Mouse (Mus musculus): ENCODE measurements at regions not wholly inside any gene's neighbourhood (a gene's known extent, or its start where the extent isn't known, plus 50 kb on each side); places are given as distances from the start of the nearest gene placed in this dataset.

DNA sequence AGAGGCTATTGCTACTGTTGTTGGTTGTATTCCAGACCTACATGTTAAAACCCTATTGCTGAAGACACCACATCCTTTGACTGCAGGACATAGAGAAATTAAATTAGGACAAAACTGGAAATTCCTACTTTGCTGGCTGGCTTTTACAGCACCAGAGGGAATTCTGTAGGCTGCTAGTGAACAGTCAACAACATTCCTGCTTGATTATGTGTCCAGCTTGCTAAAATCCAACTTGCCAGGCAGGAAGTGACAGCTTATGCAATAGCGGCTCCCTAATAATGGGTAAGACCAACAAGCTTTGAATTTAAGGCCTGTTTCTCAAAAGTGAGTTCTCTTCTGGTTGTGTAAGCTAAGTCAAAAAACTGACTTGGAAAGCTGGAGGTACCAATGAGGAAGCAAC is 437.2 kb upstream of the Klf6 start:
- Histone ChIP-seq H3K36me3 (no peaks in the 10 kb centered on the region), H3K9me3 (no peaks in the 10 kb centered on the region), H3K4me1 (no peaks in the 10 kb centered on the region), H3K4me3 (replicated peaks) (no peak overlapping the region), H3K9ac (no peak overlapping the region), H3K27me3 (replicated peaks) (no peaks in the 10 kb centered on the region), H3K27ac (no peak overlapping the region), H3K4me2 (no peak overlapping the region)
- 51% methylated on average over 1 of the region's 1 CpGs for WGBS
- ATAC-seq (ENCODE audit: insufficient read depth, low FRiP score, low read depth): no peak

DNA sequence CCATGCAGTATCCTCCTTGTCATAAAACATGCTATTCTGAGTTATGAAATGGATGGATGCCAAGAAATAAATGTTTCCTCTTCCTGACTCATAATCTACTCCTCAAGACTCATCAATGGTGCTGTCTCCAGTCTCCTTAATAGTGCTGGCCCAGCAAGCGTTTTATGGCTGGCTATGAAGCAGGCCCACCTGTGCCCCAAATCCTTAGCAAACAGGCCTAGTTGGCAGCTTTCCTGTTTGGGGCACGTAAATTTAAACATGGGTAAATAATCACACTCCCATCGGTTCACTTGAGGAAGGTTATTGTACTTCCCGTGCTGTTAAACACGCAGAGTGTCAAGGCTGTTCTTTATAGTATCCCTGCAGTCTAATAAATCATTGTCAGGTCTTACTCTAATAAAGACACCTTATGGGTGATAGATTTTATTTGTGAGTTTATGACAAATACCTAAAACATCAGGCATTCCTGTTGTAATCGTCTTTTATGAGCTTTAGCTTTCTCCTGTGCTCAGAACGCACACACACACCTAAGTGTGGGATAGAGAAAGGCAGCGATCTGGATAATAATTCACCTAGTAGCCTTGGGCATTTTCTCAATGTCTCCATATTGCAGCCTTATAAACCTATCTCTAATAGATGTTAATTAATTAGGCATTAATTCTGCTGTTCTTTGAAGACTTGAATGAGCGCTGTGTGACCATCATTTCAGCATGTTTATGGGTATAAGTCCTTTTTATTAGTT is 435.6 kb upstream of the Klf6 start:
- Histone ChIP-seq H3K9ac (no peak overlapping the region), H3K4me1 (no peaks in the 10 kb centered on the region), H3K36me3 (no peaks in the 10 kb centered on the region), H3K4me2 (no peak overlapping the region), H3K4me3 (replicated peaks) (no peak overlapping the region), H3K27ac (no peak overlapping the region), H3K27me3 (replicated peaks) (no peaks in the 10 kb centered on the region), H3K9me3 (no peaks in the 10 kb centered on the region)
- WGBS: 58% methylated on average over 9 of the region's 9 CpGs
- ATAC-seq (ENCODE audit: insufficient read depth, low FRiP score, low read depth): no peak; the same call in 1 of the 2 replicates

- WGBS: 43% methylated on average over 1 of the region's 1 CpGs
- Histone ChIP-seq H3K4me2 (no peak overlapping the region), H3K9me3 (no peaks in the 10 kb centered on the region), H3K4me1 (no peaks in the 10 kb centered on the region), H3K27me3 (replicated peaks) (no peaks in the 10 kb centered on the region), H3K4me3 (replicated peaks) (no peak overlapping the region), H3K36me3 (no peaks in the 10 kb centered on the region), H3K27ac (no peak overlapping the region), H3K9ac (no peak overlapping the region)
- no peak for ATAC-seq (ENCODE audit: insufficient read depth, low FRiP score, low read depth)
Observed at GRCm38 (mm10) chr13:5433652-5434051, 427.6 kb upstream of the Klf6 start.

- Histone ChIP-seq H3K4me3 (replicated peaks) (no peak overlapping the region), H3K9ac (no peak overlapping the region), H3K27me3 (replicated peaks) (no peaks in the 10 kb centered on the region), H3K4me1 (no peaks in the 10 kb centered on the region), H3K27ac (no peak overlapping the region), H3K9me3 (no peaks in the 10 kb centered on the region), H3K4me2 (no peak overlapping the region), H3K36me3 (no peaks in the 10 kb centered on the region)
- no peak for ATAC-seq (ENCODE audit: insufficient read depth, low FRiP score, low read depth)
Observed at GRCm38 (mm10) chr13:5435131-5435530, 426.2 kb upstream of the Klf6 start.

DNA sequence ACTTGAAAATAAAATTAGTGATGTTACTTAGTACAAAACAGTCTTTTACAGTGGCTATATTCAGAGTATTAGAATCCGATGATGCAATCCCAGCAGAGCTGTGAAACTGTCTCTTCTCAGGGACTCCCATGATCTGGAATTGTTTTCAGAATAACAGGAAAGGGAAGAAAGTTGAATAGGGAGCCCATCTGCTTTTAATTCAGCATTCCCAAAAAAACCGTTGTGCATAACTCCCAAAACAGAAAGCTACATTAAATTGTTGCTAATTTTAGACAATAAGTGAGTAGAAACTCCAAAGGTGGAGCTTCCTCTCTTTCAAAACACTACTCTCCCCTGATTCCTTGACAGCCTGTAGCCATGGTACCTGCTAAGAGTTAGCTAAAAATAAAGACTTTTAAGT is 425.1 kb upstream of the Klf6 start:
- Histone ChIP-seq H3K9me3 (no peaks in the 10 kb centered on the region), H3K4me3 (replicated peaks) (no peak overlapping the region), H3K27ac (no peak overlapping the region), H3K4me2 (no peak overlapping the region), H3K9ac (no peak overlapping the region), H3K36me3 (no peaks in the 10 kb centered on the region), H3K4me1 (no peaks in the 10 kb centered on the region), H3K27me3 (replicated peaks) (no peaks in the 10 kb centered on the region)
- no peak for ATAC-seq (ENCODE audit: insufficient read depth, low FRiP score, low read depth)
- 76% methylated on average over 2 of the region's 2 CpGs for WGBS

DNA sequence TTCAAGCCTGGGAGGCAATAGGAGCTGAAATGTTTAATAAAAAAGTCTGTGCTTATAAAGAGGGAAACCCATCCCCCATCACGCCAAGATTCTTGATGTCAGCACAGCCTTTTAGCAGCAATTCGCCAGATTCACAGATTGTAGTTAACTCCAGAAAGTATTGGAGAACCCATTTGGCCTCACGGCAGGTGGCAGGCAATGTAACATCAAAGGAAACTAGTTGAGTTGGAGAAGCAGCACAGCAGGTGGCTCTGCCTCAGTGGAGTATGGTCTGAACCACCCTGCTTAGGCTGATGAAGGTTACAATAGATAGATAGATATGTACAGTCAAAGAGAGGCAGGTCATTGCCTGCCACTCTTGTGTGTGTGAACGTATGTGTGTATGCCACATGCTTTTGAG is 420.8 kb upstream of the Klf6 start:
- WGBS: 67% methylated on average over 4 of the region's 4 CpGs
- Histone ChIP-seq H3K36me3 (no peaks in the 10 kb centered on the region), H3K9me3 (no peaks in the 10 kb centered on the region), H3K9ac (no peak overlapping the region), H3K4me1 (no peaks in the 10 kb centered on the region), H3K4me3 (replicated peaks) (no peak overlapping the region), H3K27me3 (replicated peaks) (no peaks in the 10 kb centered on the region), H3K27ac (no peak overlapping the region), H3K4me2 (no peak overlapping the region)
- ATAC-seq (ENCODE audit: insufficient read depth, low FRiP score, low read depth): no peak

GRCm38 (mm10) chr13:5444759-5445478 is 416.4 kb upstream of the Klf6 start:
- H3K4me1 ChIP-seq: no peaks in the 10 kb centered on the region
- H3K9me3 ChIP-seq: no peaks in the 10 kb centered on the region
- no peaks in the 10 kb centered on the region for H3K36me3 ChIP-seq
- 77% methylated on average over 5 of the region's 5 CpGs for WGBS
- peak overlapping the region; percentile 54; the same call in 1 of the 2 replicates for H3K27ac ChIP-seq
- no peak overlapping the region for H3K4me2 ChIP-seq
- no peaks in the 10 kb centered on the region for H3K27me3 ChIP-seq (replicated peaks)
- H3K4me3 ChIP-seq (replicated peaks): no peak overlapping the region
- ATAC-seq (ENCODE audit: insufficient read depth, low FRiP score, low read depth): peak; percentile 39; the same call in 1 of the 2 replicates
- no peak overlapping the region for H3K9ac ChIP-seq

DNA sequence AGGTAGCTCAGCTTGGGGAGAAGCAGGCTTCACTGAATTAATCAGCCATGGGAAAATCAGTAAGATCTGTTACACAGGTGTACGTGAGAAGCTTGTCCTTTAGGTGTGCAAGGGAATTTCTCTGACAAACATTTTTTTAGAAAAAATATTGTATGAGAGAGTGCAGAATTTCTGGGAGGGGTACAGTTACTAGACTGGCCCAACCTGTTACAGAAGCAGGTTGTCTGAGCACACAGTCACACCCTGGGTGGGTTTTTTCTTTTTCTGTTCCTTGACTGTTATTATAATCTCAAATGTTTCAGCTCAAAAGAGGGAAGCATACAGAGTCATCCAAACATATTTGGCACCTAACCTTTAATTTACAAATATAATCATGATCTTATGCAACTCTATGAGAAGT is 412.7 kb upstream of the Klf6 start:
- WGBS: 49% methylated on average over 1 of the region's 1 CpGs
- H3K4me1 ChIP-seq: no peaks in the 10 kb centered on the region
- H3K4me2 ChIP-seq: no peak overlapping the region
- H3K27ac ChIP-seq: no peak overlapping the region
- H3K4me3 ChIP-seq (replicated peaks): no peak overlapping the region
- no peaks in the 10 kb centered on the region for H3K27me3 ChIP-seq (replicated peaks)
- H3K9ac ChIP-seq: no peak overlapping the region
- H3K9me3 ChIP-seq: no peaks in the 10 kb centered on the region
- H3K36me3 ChIP-seq: no peaks in the 10 kb centered on the region
- ATAC-seq (ENCODE audit: insufficient read depth, low FRiP score, low read depth): no peak

- Histone ChIP-seq H3K27ac (no peak overlapping the region), H3K4me3 (replicated peaks) (no peak overlapping the region), H3K36me3 (no peaks in the 10 kb centered on the region), H3K9ac (no peak overlapping the region), H3K4me2 (no peak overlapping the region), H3K4me1 (no peaks in the 10 kb centered on the region), H3K27me3 (replicated peaks) (no peaks in the 10 kb centered on the region), H3K9me3 (no peaks in the 10 kb centered on the region)
- ATAC-seq (ENCODE audit: insufficient read depth, low FRiP score, low read depth): no peak
- WGBS: 81% methylated on average over 2 of the region's 2 CpGs
Observed at GRCm38 (mm10) chr13:5480779-5481178, 380.5 kb upstream of the Klf6 start.

DNA sequence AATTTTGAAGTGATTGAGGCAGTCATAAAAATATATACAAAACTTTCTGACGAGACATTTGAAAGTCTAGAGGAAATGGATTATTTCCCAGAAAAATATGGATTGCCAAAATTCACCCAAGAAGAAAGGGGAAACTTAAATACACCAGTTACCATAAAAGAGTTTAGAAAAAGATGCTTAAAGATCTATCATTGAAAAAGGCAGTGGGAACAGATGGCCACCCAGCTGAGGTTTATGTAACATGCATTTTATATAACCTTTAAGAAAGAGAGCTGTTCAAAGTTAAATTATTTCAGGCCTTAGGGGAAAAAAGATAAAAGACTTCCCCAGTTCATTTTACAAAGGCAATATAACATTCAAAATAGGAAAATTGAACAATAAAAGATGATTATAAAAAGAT is 369.0 kb upstream of the Klf6 start:
- Histone ChIP-seq H3K27ac (no peak overlapping the region), H3K4me1 (no peaks in the 10 kb centered on the region), H3K9ac (no peak overlapping the region), H3K36me3 (no peaks in the 10 kb centered on the region), H3K4me3 (replicated peaks) (no peak overlapping the region), H3K9me3 (no peaks in the 10 kb centered on the region), H3K27me3 (replicated peaks) (no peaks in the 10 kb centered on the region), H3K4me2 (no peak overlapping the region)
- 54% methylated on average over 1 of the region's 1 CpGs for WGBS
- no peak for ATAC-seq (ENCODE audit: insufficient read depth, low FRiP score, low read depth)

DNA sequence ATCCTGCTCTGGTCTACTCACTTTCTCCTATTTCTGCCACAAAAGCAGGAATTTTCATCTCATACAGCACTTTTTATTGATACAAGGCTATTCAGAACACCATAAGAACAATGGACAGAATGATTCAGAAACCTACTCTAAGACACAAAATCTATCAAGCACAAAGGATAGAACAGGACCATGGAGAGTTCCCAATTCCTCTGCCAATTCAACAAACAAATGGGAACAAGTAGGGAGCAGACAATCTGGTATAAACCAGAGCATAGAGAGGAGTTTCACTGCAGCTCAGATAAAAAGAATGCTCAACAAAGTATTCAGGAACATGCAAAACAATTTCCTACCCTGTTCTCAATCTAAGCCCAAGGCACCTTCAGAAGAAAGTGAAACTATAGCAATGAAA is 363.7 kb upstream of the Klf6 start:
- Histone ChIP-seq H3K4me3 (replicated peaks) (no peak overlapping the region), H3K9me3 (no peaks in the 10 kb centered on the region), H3K27me3 (replicated peaks) (no peaks in the 10 kb centered on the region), H3K27ac (no peak overlapping the region), H3K9ac (no peak overlapping the region), H3K36me3 (no peaks in the 10 kb centered on the region), H3K4me2 (no peak overlapping the region), H3K4me1 (no peaks in the 10 kb centered on the region)
- no peak for ATAC-seq (ENCODE audit: insufficient read depth, low FRiP score, low read depth)

DNA sequence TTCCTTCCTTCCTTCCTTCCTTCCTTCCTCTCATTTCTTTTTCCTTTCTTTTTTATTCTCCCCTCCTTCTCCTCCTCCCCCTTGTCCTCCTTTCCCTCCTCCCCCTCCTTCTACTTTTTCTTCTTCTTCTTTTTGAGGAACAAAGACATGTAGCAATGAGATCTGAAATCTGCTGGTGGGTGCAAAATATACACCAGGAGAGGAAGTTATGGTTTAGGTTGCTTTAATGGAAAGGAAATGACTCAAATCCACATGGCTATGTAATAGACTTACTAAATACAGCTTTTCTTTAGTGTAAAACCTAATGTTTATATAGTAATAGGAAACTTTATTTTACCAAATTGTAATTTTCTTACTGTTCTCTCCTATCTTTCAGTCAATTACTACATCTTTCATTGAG is 349.5 kb upstream of the Klf6 start:
- Histone ChIP-seq H3K27ac (no peak overlapping the region), H3K4me2 (no peak overlapping the region), H3K4me3 (replicated peaks) (no peak overlapping the region), H3K4me1 (no peaks in the 10 kb centered on the region), H3K36me3 (no peaks in the 10 kb centered on the region), H3K9ac (no peak overlapping the region), H3K27me3 (replicated peaks) (no peaks in the 10 kb centered on the region), H3K9me3 (no peaks in the 10 kb centered on the region)
- ATAC-seq (ENCODE audit: insufficient read depth, low FRiP score, low read depth): no peak
